Mouse (Mus musculus) adrenal gland (tissue): Measurements from ENCODE around the gene Cacna2d2.

Experiments used
- intact Hi-C: fragments of 180-260 bp; cut with DNase I; formaldehyde crosslinking; loops from one replicate; pipeline ENCODE4 v1.15.1; 2025

Cacna2d2 gene

DNA sequence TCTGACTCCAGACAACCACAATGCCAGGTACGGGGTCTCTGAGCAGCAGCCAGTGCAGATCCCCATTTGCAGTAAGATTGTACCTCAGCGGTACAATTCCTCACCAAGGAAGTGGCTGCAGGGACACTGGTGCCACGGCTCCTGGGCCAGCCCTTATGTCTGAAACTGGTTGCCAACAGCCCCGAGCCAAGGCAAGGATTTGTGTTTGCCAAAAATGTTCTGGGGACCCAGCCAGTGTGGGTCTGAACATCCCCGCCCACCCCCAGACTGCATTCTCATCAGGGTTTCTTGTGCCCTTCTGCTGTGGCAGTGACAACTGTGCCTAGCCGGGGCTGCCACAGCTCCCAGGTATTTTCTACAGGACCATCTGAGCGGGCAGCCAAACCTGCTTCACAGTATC lies 138.8 kb downstream of the Cacna2d2 start:
- intact Hi-C loops = no loop called here

DNA sequence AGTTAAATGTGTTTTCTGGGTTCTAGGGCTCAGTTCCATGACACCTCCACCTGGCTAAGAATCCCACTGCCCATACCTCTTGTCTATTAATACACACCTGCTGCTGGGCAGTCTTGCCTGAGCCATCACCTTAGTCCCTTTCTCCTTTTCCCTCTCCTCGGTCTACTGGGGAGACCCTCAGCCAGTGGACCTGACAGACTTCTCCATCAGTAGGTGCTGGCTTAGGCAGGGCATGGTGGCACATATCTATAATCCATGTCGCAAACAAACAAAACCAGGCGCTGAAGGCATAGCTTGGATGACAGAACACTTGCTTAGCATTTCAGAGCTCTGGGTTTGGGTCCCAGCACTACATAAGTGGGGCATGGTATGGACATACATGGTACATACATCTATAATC lies 139.3 kb downstream of the Cacna2d2 start:
- intact Hi-C loops = no loop called here

DNA sequence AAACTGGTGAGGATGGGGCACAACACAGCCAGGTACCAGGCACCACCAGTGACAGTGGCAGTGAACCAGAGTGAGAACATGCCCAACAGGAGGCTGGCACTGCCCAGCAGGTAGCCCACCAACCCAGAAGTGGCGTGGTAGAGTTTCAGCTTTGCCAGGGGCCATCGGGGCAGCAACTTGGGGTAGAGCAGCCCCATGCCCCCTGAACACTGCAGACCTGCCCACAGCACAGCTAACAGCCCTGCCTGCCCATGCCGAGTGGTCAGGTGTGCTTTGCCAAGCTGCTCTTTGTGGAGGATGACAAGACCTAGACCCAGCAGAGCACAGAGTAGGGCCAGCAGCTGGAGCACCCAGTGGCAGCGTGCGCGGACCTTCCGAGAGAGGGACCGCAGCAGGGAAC lies 140.5 kb downstream of the Cacna2d2 start:
- intact Hi-C loops = no loop called here

DNA sequence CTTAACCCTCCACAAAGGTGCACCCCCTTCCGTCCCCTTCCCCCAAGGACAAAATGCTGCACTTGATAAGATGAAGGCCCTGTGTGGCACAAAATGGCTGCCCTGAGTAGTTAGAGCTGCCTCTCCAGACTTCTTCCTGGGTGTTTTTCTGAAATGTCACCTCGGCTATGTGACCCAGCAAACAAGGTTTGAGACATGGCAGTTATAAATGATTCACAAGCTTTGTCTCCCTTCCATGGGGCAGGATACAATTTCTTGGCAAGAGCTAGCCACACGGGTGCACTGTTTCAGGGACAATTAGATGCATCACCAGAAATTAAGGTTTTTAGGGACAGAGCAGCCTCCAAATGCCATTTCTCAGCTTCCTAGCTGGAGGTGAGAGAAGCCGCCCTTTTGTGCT lies 141.0 kb downstream of the Cacna2d2 start:
- intact Hi-C loops = no loop called here

DNA sequence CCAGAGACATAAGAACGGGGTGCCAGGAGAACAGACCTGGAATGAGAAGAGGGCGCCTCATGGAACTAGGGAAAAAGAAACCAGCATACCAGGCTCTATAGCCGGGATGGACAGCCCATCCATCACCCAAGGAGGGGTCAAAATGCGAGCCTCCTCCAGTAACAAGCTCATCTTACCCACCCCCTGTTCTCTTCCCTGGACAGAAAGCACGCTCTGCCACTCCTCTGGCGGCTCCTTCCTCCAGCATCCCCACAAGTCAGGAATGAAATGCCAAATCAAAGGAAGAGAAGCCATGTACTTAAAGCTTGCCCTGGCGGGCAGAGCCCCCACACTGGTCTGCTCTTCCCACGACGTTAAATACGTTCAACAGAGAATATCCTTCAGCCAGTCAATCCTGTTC lies 141.6 kb downstream of the Cacna2d2 start:
- intact Hi-C loops = no loop called here

DNA sequence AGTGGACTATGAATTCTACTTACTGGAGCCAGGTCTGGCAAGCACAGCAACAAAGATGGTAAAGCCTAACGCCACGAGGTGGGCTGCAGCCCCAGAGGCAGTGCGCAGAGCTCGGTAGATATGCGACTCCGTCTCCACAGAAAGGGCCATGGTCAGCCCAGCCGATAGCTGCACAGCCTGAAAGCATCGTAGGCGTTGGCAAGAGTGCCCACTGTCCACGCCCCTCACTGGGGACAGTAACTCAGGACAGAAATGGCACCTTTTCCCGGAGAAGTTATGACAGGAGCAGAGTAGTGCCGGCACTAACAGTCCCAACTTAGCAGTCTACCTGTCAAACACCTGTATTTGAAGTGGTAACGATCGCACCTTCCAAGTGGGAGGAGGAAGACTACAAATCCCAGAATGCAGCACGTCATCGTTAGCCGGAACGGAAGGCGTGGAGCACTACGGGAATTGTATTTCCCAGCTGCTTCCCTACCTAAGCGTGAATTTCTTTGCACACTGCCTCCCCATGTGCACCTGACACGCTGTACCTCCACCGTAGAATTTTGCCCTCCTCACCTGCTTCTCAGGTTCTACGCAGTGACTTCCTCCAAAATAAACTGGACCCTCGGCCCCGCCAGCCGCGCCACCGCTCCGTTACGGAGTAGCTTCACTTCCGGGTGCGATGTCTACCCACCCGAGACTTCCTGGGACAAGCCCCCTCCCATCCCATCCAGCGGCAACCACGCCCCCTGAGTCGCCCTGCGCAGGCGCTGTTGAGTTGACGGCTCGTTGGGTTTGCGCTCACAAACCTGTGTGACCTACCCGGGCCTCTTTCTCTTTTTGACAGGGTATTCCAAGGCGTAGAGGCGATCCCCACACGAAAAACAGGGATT lies 142.3 kb downstream of the Cacna2d2 start, which contains the start of the genes Cyb561d2 and Nprl2:
Cyb561d2 (minus strand) TSS at position 720 of the 878 bp plus-strand sequence.
Nprl2 (plus strand) TSS at position 753 of the 878 bp plus-strand sequence.
- intact Hi-C loops = no loop called here

DNA sequence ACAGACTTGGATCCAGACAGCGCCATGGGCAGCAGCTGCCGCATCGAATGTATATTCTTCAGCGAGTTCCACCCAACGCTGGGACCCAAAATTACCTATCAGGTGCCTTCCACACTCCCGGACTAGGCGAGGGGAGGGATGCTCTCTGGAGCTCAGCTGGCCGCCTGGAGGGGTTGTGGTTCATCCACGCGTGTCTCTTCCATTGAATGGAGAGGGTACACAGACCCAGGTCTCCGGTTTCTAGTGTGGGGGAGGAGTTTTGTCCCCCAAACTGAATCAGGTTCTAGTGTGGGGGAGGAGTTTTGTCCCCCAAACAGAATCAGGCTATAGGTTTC lies 142.9 kb downstream of the Cacna2d2 start:
- intact Hi-C loops = no loop called here

DNA sequence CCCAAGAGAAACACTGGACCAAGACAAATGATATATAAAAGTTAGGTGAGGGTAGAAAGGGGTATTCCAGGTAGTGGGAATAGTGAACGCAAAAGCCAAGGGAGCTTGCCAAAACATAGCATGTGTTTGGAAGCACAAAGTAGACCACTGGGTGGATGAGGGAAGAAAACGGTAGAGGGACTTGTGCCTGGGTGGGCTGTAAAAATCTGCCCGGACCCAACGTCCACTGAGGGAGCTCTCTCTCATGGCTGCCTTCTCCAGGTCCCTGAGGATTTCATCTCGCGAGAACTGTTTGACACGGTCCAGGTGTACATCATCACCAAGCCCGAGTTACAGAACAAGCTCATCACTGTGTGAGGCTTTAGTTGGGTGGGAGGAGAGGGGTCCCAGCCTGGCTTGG lies 143.3 kb downstream of the Cacna2d2 start:
- intact Hi-C loops = no loop called here

DNA sequence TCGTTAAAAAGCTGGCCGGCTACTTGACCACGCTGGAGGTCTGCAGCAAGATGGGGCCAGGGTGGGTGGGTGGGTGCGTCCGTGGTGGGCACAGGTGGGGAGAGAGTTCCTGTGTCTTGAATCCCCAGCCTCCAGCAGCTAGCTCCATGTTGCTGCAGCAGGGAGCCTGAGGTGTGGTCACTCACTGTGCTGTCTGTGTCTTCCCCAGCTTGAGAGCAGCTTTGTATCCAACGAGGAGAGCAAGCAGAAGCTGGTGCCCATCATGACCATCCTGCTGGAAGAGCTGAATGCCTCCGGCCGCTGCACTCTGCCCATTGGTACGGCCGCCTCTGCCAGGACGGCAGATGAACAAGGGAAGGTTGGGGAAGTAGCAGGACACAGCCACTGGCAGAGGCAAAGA lies 143.9 kb downstream of the Cacna2d2 start:
- intact Hi-C loops = no loop called here

DNA sequence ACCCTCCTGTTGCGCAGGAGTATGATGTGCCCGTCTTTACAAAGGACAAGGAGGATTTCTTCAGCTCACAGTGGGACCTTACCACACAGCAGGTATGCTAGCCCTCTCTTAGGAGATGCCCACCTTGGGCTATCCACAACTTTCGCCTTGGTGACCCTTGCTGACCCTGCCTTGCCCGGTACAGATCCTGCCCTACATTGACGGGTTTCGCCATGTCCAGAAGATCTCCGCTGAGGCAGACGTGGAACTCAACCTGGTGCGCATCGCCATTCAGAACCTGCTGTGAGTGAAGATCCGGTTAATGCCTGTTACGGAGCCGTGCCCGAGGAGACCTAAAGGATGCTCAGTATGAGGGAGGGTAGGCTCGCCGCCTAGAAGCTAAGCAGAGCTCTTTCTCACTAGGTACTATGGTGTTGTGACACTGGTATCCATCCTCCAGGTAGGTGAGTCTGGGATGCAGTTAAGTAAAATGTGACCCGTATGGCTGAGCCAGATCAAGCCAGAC lies 144.8 kb downstream of the Cacna2d2 start:
- intact Hi-C loops = no loop called here

DNA sequence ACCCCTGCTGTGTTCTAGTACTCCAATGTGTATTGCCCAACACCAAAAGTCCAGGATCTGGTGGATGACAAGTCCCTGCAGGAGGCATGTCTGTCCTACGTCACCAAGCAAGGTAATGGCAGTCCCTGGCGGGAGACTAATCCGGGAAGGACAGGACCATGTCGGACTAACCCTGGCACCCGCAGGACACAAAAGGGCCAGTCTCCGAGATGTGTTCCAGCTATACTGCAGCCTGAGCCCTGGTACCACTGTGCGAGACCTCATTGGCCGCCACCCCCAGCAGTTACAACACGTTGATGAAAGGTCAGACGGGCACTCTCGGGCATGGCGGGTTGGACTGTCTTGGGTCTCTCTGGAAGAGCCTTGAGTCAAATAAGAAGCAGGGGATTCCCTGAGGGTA lies 145.3 kb downstream of the Cacna2d2 start:
- intact Hi-C loops = no loop called here

DNA sequence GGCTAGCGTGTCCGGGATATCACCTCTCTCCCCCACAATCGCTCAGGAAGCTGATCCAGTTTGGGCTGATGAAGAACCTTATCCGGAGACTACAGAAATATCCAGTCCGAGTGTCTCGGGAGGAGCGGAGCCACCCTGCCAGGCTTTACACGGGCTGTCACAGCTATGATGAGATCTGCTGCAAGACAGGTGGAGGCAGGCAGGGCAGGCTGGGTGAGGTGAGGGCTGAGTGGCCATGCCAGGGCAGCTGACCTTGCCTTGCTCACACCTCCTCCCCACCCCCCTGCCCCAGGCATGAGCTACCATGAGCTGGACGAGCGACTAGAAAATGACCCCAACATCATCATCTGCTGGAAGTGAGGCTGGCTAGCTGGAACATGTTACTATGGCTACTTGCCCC lies 145.8 kb downstream of the Cacna2d2 start:
- intact Hi-C loops = no loop called here

DNA sequence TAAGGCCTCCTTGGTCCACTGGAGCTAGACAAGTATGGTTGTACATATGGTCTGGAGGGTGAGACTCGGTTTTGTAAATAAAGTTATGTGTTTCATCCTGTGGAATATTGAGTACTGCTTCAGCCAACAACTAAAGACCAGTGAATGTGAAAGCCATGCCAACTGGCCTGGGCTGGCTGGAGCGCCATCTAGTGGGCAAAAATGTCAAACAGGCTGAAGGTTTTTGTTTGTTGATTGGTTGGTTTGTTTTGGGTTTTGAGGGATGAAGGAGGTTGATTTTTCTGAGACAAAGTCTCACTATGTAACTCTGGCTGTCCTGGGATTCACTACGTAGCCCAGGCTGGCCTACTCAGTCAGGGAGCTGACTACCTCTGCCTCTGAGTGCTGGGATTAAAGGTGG lies 146.2 kb downstream of the Cacna2d2 start:
- intact Hi-C loops = no loop called here

DNA sequence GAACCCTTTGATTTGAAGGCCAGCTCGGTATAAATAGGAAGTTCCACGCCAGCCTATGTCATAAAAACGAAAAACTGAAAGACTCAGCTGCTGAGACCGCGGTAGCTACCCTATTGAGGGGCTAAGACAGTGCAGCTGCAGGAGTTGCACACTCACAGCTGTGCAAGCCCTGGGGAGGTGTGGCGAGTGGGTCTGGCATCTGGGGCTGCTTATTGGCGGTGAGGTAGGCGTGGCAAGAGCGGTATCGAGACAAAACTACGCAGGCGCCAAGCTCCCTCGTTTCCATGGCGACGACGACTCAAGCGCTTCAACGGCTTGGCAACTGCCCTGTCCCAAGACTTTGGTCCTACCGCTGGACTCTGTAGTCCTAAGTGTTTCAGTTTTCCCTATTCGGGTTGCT lies 147.6 kb downstream of the Cacna2d2 start, which contains the start of gene Zmynd10:
Zmynd10 (plus strand) TSS at position 273 of the 400 bp plus-strand sequence.
- intact Hi-C loops = no loop called here

DNA sequence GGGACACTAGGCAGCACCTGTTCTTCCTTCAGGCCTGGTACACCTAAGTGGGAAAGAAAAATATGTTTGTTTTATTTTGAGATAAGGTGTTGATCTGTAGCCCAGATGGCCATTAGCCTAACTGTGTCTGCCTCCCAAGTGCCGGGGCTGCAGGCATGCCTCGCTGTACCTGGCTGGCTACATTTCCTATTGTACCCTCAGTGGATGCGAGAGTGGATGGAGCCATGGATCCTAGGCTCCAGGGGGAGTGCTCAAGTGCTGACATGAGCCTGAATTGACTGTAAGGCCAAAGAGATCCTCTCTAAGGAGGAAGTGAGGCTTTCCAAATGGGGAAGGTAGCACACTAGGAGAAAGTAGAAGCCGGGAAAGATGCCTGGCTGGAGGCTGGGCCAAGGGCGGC lies 148.5 kb downstream of the Cacna2d2 start:
- intact Hi-C loops = no loop called here

DNA sequence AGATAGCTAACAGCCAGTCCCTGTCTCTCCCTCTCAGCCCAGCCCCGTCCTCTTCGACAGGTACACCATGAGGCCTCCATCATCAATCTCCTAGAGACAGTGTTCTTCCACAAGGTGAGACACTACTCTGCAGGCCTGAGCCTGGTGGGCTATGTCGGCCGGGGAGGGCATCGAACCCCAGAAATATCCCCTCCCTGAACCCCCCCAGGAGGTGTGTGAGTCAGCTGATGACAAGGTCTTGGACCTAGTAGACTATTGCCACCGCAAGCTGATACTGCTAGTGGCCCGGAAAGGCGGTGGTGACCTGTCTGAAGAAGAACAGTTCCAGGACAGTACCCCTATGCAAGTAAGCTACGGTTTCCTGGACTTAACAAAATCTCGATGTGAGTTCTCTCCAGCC lies 149.4 kb downstream of the Cacna2d2 start:
- intact Hi-C loops = no loop called here

DNA sequence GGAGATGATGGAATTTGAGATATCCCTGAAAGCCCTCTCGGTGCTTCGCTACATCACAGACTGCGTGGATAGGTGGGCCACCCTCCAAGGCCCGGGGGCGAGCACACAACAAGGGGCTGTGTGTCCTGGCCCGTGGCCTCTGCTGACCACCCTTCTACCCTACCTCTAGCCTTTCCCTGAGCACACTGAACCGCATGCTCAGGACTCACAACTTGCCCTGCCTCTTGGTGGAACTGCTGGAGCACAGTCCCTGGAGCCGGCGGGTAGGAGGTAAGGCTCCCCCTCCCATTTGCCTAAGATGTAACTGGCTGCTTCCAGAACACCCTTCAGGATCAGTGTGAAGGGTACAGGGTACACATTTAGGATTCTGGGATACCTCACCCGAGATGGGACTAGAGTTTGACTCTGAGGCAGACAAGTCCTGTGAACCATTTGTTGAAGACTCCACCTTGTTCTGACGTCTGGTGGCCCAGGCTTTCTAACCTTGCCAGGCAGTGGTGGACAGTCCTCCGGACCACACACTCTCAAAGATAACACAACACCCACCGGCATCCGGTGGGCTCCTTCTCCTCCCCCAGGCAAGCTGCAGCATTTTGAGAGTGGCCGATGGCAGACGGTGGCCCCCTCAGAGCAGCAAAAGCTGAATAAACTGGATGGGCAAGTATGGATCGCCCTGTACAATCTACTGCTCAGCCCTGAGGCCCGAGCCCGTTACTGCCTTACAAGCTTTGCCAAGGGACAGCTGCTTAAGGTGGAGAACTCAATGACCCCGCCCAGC lies 150.1 kb downstream of the Cacna2d2 start:
- intact Hi-C loops = no loop called here

DNA sequence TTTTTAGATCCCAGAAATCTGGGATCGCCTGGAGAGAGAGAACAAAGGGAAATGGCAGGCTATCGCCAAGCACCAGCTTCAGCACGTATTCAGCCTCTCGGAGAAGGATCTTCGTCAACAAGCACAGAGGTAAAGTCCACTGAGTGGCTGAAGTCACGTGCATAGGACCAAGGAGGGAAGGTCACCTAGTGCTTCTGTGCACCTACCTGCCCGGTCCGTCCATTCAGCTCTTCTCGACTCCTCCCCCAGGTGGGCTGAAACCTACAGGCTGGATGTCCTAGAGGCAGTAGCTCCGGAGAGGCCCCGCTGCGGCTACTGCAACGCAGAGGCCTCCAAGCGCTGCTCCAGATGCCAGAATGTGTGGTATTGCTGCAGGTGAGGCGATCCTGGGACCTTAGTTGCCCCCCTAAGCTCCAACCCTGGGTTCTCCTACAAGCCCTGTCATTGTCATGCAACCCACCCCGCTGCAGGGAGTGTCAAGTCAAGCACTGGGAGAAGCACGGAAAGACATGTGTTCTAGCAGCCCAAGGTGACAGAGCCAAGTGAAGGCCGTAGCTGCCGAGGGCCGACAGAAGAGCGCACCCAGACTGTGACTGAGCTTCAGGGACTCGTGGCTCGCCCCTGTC lies 151.2 kb downstream of the Cacna2d2 start:
- intact Hi-C loops = no loop called here

DNA sequence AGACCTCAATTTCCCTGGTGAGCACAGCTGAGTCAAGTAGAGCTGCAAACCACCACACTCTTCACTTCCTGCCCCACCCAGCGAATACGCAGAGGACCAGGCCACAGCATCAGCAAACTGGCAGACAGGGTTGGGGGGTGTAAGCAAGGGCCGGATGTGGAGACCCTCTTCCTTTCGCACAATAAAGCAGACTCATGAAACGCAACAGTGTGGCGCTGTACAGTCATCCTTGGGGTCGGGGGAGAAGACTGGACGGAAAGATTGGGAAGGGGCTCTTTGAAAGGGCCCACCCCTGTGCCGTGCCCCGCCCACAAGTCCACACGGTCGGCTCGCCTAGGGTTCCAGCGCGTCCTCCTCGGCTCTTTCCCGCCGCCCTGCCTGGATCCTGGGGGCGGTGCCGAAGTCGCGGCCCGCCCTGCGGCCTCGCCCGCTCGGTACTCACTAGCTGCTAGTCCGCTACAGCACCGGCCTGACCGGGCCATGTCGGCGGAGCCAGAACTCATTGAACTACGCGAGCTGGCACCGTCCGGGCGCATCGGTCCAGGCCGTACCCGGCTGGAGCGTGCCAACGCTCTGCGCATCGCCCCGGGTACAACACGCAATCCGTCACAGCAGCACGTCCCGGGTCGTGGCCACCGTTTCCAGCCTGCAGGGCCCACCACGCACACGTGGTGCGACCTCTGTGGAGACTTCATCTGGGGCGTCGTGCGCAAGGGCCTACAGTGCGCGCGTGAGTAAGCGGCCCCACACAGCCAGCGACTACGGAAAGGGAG lies 151.9 kb downstream of the Cacna2d2 start, which contains the start of gene Rassf1:
Rassf1 (plus strand) TSS at position 439 of the 773 bp plus-strand sequence.
- intact Hi-C loops = no loop called here

DNA sequence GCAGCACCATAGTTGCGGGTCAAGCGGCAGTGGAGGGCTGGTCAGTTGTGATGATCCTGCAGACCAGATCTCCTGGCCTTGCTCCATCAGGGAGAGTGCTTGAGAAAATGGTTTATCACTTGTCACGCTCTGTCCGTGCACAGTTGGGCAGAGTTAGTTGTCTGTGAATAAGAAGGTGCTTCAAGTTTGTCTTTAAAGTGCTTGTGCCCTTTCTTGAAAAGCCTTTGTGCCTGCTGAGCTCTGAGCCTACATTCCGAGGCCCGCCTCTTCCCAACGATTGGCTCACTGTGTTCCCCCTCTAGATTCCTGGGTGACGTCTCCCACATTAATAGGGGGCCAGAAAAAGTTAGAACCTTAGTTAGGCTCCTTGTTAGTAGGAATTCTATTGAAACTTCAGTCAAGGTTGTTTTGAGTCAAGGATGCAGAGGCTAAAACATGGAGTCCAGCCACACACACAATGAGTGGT lies 152.5 kb downstream of the Cacna2d2 start:
- intact Hi-C loops = no loop called here
